Mouse (Mus musculus) C2C12 (cell line): ENCODE measurements around the gene Ccl8. TPM values are rescaled to one million over a fixed set of nuclear protein-coding genes. Genes with fewer than 3 reads are reported as not detected.
A peak's percentile ranks its signal among the peaks of the same experiment; 100 is the strongest.

Experiments
- H3K27me3 ChIP-seq: one replicate; pipeline ENCODE4 v1.6.1; 2011; ENCODE audit not compliant: control insufficient read depth, insufficient read depth, insufficient read length
- H3K36me3 ChIP-seq: one replicate; pipeline ENCODE4 v1.6.1; 2011; ENCODE audit not compliant: control insufficient read depth, insufficient read depth
- H3K4me3 ChIP-seq: one replicate; pipeline ENCODE4 v1.5.1; 2011; ENCODE audit warnings: mild to moderate bottlenecking, control low read depth; ENCODE audit not compliant: poor library complexity, insufficient read depth, severe bottlenecking
- H3K79me2 ChIP-seq: one replicate; pipeline ENCODE4 v1.6.1; 2011; ENCODE audit not compliant: control insufficient read depth, insufficient read depth
- H3K79me3 ChIP-seq: one replicate; pipeline ENCODE4 v1.6.1; 2011; ENCODE audit warnings: low read depth, control low read depth
- H3ac ChIP-seq: one replicate; pipeline ENCODE3; 2011; ENCODE audit warnings: low read depth; ENCODE audit not compliant: control insufficient read depth, insufficient read length
- CEBPB ChIP-seq: IDR thresholded peaks from one replicate; pipeline ENCODE4 v1.6.1; 2011; ENCODE audit warnings: low read depth, mild to moderate bottlenecking, control low read depth, moderate library complexity
- CTCF ChIP-seq: IDR thresholded peaks from one replicate; pipeline ENCODE4 v1.5.1; 2011; ENCODE audit not compliant: control insufficient read depth, insufficient read depth, insufficient read length
- FOSL1 ChIP-seq: IDR thresholded peaks from one replicate; pipeline ENCODE4 v1.8.0; 2011; ENCODE audit warnings: mild to moderate bottlenecking, low read length; ENCODE audit not compliant: poor library complexity, insufficient read depth, severe bottlenecking
- MAX ChIP-seq: IDR thresholded peaks from one replicate; pipeline ENCODE4 v1.6.1; 2011; ENCODE audit warnings: mild to moderate bottlenecking, control low read depth
- MYOD1 ChIP-seq: IDR thresholded peaks from one replicate; pipeline ENCODE4 v1.6.1; 2011; ENCODE audit warnings: low read depth; ENCODE audit not compliant: control insufficient read depth, insufficient read length
- MYOG ChIP-seq: IDR thresholded peaks from one replicate; pipeline ENCODE4 v1.6.1; 2011; ENCODE audit not compliant: control insufficient read depth, insufficient read length; ENCODE audit errors: extremely low read depth
- USF1 ChIP-seq: IDR thresholded peaks from one replicate; pipeline ENCODE4 v1.6.1; 2011; ENCODE audit warnings: low read depth, mild to moderate bottlenecking, control low read depth, moderate library complexity
- long read RNA-seq, 2 experiments: library from polyadenylated mRNA; unstranded; transcript quantifications; one replicate each; pipeline ENCODE4 v2.0.0; 2019 to 2020
- polyA plus RNA-seq: library from polyadenylated mRNA; unstranded; fragments of >200 nt; fragmentation: generic; extraction: Trizol; gene quantifications from one replicate; pipeline ENCODE4 v1.2.1, GENCODE M21; 2012; ENCODE audit warnings: missing spikeins

Ccl8 gene
- 1.8 TPM for polyA plus RNA-seq
- long read RNA-seq, experiment 1, transcript Ccl8-201 (3 exons, 511 nt) = major isoform, 8 of 9 reads
- long read RNA-seq, experiment 1, partial matches to known transcripts = 0 of 9 reads
- long read RNA-seq, experiment 1, other reads (novel, unspliced or antisense) = 1 of 9 reads
- long read RNA-seq, experiment 2 = 0 reads

- Histone ChIP-seq H3ac (no peak within 1 kb of the TSS), H3K36me3 (no peaks in the 10 kb centered on the region), H3K4me3 (no peak within 1 kb of the TSS), H3K27me3 (no peaks in the 10 kb centered on the region), H3K79me2 (no peaks in the 10 kb centered on the region), H3K79me3 (no peaks in the 10 kb centered on the region)
- no peak for TF ChIP-seq CTCF
- no peak for TF ChIP-seq MYOG
These were observed at the start of gene Ccl8 for GRCm38 (mm10) chr11:82114885-82115284. Gene Ccl8 (plus strand): TSS chr11:82115185.

GRCm38 (mm10) chr11:82066953-82067571 is 47.9 kb upstream of the Ccl8 start:
- no peak overlapping the region for H3K4me3 ChIP-seq
- H3ac ChIP-seq = no peak overlapping the region
- peak; percentile 57 for TF ChIP-seq MAX
- TF ChIP-seq CTCF = no peak
- peak; percentile 91 for TF ChIP-seq USF1
- peak; percentile 61 for TF ChIP-seq FOSL1
- peak; percentile 17 for TF ChIP-seq MYOD1
- TF ChIP-seq CEBPB = peak; percentile 64
- no peak for TF ChIP-seq MYOG
- no peaks in the 10 kb centered on the region for H3K79me3 ChIP-seq
- H3K36me3 ChIP-seq = no peaks in the 10 kb centered on the region
- no peaks in the 10 kb centered on the region for H3K27me3 ChIP-seq
- H3K79me2 ChIP-seq = no peaks in the 10 kb centered on the region

GRCm38 (mm10) chr11:82071076-82071475 is 43.9 kb upstream of the Ccl8 start:
- no peaks in the 10 kb centered on the region for H3K79me3 ChIP-seq
- TF ChIP-seq USF1 = no peak
- TF ChIP-seq CTCF = no peak
- TF ChIP-seq FOSL1 = no peak
- TF ChIP-seq MYOD1 = no peak
- TF ChIP-seq MAX = no peak
- TF ChIP-seq MYOG = no peak
- TF ChIP-seq CEBPB = no peak
- no peaks in the 10 kb centered on the region for H3K27me3 ChIP-seq
- no peak overlapping the region for H3K4me3 ChIP-seq
- H3K36me3 ChIP-seq = no peaks in the 10 kb centered on the region
- no peak overlapping the region for H3ac ChIP-seq
- H3K79me2 ChIP-seq = no peaks in the 10 kb centered on the region

DNA sequence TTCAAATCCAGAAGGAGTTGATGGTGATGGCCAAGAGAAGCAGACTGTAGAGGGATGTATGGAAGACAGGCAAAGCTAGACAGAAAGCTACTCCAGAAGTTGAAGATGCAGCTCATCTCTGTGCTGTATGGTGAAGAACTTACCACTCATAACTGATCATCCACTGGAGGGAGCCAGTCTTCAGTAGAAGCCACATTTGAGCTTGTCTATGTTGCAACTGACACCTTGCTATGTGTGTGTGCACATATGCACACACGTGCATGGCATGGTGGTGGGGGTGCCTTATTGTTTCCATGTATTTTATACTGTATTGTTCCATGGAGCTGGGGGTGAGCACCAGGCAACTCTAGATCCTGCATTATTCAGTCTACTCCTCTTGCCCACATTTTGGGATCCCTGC is 42.6 kb upstream of the Ccl8 start:
- Histone ChIP-seq H3K27me3 (no peaks in the 10 kb centered on the region), H3K79me2 (no peaks in the 10 kb centered on the region), H3K4me3 (no peak overlapping the region), H3ac (no peak overlapping the region), H3K79me3 (no peaks in the 10 kb centered on the region), H3K36me3 (no peaks in the 10 kb centered on the region)
- TF ChIP-seq CEBPB (peak; percentile 42), MYOD1 (no peak)

GRCm38 (mm10) chr11:82072984-82073383 is 42.0 kb upstream of the Ccl8 start:
- TF ChIP-seq MYOD1 (no peak), USF1 (no peak), FOSL1 (no peak), MAX (no peak), CTCF (no peak), CEBPB (no peak), MYOG (no peak)
- H3ac ChIP-seq = no peak overlapping the region
- no peaks in the 10 kb centered on the region for H3K79me2 ChIP-seq
- no peaks in the 10 kb centered on the region for H3K27me3 ChIP-seq
- no peaks in the 10 kb centered on the region for H3K36me3 ChIP-seq
- no peak overlapping the region for H3K4me3 ChIP-seq
- no peaks in the 10 kb centered on the region for H3K79me3 ChIP-seq

DNA sequence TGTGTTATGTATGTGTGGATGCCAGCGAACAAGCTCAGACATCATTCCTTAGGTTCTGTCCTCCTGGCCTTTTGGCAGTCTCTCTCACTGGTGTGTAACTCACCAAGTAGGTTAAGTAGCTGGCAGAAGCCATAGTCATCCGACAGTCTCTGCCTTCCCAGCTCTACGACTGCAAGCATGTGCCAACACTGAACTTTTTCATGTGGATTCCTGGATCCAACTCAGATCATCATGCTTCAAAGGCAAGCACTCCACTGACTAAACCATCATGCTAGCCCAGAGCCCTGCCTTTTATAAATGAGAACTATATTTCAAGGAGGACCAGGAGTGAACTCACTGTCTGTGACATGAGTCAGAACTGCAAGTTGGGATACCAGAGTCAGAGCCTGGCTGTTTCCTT is 41.3 kb upstream of the Ccl8 start:
- H3K79me3 ChIP-seq = no peaks in the 10 kb centered on the region
- H3K36me3 ChIP-seq = no peaks in the 10 kb centered on the region
- no peak overlapping the region for H3ac ChIP-seq
- no peaks in the 10 kb centered on the region for H3K79me2 ChIP-seq
- no peak for TF ChIP-seq MAX
- no peak for TF ChIP-seq CEBPB
- TF ChIP-seq MYOD1 = no peak
- TF ChIP-seq MYOG = no peak
- no peak for TF ChIP-seq FOSL1
- no peak for TF ChIP-seq USF1
- no peaks in the 10 kb centered on the region for H3K27me3 ChIP-seq
- H3K4me3 ChIP-seq = no peak overlapping the region
